Mouse (Mus musculus) bone marrow, adult 2 months (tissue): ENCODE measurements around the gene Epn2. TPM values are rescaled to one million over a fixed set of nuclear protein-coding genes. Genes with fewer than 3 reads are reported as not detected.
"Not testable (repeated sequence)": the region's sequence is repeated elsewhere in the genome, so short reads cannot be mapped to it uniquely, and the experiment has no call there.

ENCODE experiments used
- H3K27ac ChIP-seq: fragments of 200-500 bp; 2 replicates; pipeline ENCODE4 v1.5.1; 2012; ENCODE audit warnings: low read depth, mild to moderate bottlenecking, control low read depth, inconsistent platforms, low read length; ENCODE audit not compliant: control insufficient read depth, poor library complexity, insufficient read depth
- H3K4me1 ChIP-seq: fragments of 200-500 bp; 2 replicates; pipeline ENCODE4 v1.6.1; 2011; ENCODE audit warnings: low read length; ENCODE audit not compliant: control insufficient read depth, insufficient read depth
- H3K4me3 ChIP-seq: fragments of 200-500 bp; replicated peaks from 2 replicates; pipeline ENCODE3; 2011; ENCODE audit warnings: mild to moderate bottlenecking, low read depth, low read length, control low read depth; ENCODE audit not compliant: control insufficient read depth
- CTCF ChIP-seq: fragments of 200-500 bp; IDR thresholded peaks from 2 replicates; pipeline ENCODE4 v1.5.1; 2011; ENCODE audit warnings: low read length, control low read depth; ENCODE audit not compliant: control insufficient read depth, insufficient read depth
- POLR2A ChIP-seq: fragments of 200-500 bp; IDR thresholded peaks from 2 replicates; pipeline ENCODE4 v1.6.1; 2011; ENCODE audit warnings: low read depth, mild to moderate bottlenecking, control low read depth, low read length, borderline replicate concordance; ENCODE audit not compliant: control insufficient read depth
- WGBS: fragments of 180-500 bp; shearing (Covaris S2); methylation state at CpG from one replicate; pipeline ENCODE4 v1.1.7; 2018; 5-methylcytosine and 5-hydroxymethylcytosine counted together
- polyA plus RNA-seq: library from polyadenylated mRNA; stranded (reverse); fragments of >200 nt; gene quantifications from 2 replicates; pipeline ENCODE4 v1.2.4, GENCODE M21; 2011; ENCODE audit warnings: low replicate concordance; ENCODE audit not compliant: missing spikeins, insufficient read depth, insufficient read length

The Epn2 gene
- polyA plus RNA-seq, 1 experiment = 11.3 TPM

- H3K27ac ChIP-seq = no peak overlapping the region
- TF ChIP-seq CTCF = no peak
- TF ChIP-seq POLR2A = no peak
- no peaks in the 10 kb centered on the region for H3K4me1 ChIP-seq
- no peak overlapping the region for H3K4me3 ChIP-seq
- 44% methylated on average over 3 of the region's 3 CpGs for WGBS
These were observed 22.0 kb upstream of the Epn2 start for GRCm38 (mm10) chr11:61601465-61601864.

DNA sequence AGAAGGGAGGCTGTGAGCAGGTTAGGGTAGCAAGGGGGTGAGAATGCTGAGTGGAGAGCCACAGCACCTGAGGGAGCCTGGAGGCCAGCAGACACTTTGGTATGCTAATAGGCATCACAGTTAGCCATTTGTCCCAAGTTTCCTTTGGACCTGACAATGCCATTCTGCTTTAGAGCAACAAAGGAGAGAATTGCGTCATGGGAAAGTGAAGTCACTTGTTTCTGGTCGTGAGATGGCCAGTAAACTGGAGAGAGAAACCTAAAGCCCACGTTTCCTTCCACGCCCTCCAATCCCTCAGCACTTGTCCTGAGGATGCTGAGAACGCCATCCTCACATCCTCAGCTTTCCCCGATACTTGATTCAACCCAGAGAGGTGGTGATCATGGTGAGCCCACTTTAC lies 18.9 kb upstream of the Epn2 start:
- Histone ChIP-seq H3K4me3 (no peak overlapping the region), H3K4me1 (no peaks in the 10 kb centered on the region), H3K27ac (no peak overlapping the region)
- 32% methylated on average over 6 of the region's 6 CpGs for WGBS
- TF ChIP-seq POLR2A = no peak
- TF ChIP-seq CTCF = no peak

GRCm38 (mm10) chr11:61597471-61597870 lies 18.0 kb upstream of the Epn2 start:
- Histone ChIP-seq H3K27ac (no peak overlapping the region), H3K4me1 (no peaks in the 10 kb centered on the region), H3K4me3 (no peak overlapping the region)
- no peak for TF ChIP-seq CTCF
- no peak for TF ChIP-seq POLR2A
- WGBS = 46% methylated on average over 2 of the region's 2 CpGs

DNA sequence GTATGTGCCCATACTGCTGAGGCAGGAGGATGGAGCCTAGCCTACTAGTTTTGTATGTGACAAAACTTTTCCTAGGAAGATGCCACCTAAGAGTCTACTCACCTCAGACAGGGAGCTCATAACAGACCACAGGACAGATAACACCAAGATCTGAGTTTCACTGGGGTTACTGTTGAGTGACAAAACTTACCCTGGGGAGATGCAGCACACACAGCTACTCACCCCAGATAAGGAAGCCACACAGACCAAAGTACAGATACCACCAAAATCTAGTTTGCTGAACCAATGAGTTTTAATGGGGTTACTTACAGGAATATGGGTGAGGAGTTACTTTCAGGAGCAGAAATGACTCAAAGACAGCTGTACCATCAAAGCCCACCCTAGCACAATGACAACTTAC lies 13.6 kb upstream of the Epn2 start:
- Histone ChIP-seq H3K4me3 (no peak overlapping the region), H3K27ac (no peak overlapping the region), H3K4me1 (no peaks in the 10 kb centered on the region)
- TF ChIP-seq POLR2A (no peak), CTCF (no peak)

- Histone ChIP-seq H3K4me1 (no peaks in the 10 kb centered on the region), H3K27ac (no peak overlapping the region), H3K4me3 (no peak overlapping the region)
- no peak for TF ChIP-seq POLR2A
- TF ChIP-seq CTCF = no peak
- 84% methylated on average over 3 of the region's 3 CpGs for WGBS
These were observed 12.6 kb upstream of the Epn2 start for GRCm38 (mm10) chr11:61592061-61592460.

DNA sequence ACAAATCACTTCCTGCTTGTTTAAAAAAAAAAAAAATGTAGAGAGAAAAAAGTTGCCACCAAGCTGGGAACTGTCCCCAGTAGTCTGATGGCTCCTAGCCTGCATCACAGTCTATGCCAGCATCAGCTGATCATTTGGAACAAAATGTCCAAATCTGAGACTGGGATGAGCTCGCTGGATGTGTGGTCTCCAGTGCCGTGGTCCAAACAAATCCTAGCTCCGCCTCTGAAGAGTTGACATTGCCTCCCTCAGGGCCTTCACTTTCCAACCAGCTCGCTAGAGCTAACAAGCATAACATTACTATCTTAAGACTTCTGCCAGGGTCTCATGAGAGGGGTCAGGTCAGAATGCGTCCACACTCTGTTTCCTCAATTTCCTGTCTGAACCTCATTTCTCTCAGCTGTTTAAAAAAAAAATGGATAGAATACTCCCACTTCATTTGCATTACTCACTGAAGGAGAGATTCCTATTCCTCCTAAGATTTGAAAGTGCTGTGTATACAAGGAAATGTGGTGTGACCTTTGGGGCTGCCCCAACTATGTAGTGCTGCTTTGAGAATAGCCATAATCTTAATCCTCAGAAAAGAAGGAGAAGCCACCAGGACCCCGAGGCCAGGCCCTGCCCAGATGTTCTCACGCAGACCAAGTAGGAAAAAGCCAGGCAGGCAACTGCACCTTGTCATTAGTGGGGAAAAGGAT lies 11.2 kb upstream of the Epn2 start:
- no peak for TF ChIP-seq CTCF
- no peak for TF ChIP-seq POLR2A
- Histone ChIP-seq H3K4me1 (no peaks in the 10 kb centered on the region), H3K27ac (no peak overlapping the region), H3K4me3 (no peak overlapping the region)
- whole genome bisulfite sequencing = 42% methylated on average over 7 of the region's 7 CpGs

DNA sequence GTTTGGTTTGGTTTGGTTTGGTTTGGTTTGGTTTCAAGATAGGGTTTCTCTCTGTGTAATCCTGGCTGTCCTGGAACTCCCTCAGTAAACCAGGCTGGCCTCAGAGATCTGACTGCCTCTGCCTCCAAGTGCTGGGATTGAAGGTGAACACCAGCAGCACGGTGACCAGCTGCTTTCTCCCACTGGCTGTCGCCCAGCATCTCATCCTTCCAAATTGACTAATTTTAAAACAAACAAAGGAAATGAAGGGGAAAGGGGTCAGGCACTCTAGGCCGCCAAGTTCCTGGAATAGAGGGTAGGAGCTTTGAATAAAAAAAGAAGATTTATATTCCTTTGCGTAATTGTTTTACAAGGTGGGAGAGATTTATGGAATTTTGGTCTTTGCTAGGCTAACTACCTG lies 5.9 kb upstream of the Epn2 start:
- no peaks in the 10 kb centered on the region for H3K4me1 ChIP-seq
- H3K27ac ChIP-seq = no peak overlapping the region
- H3K4me3 ChIP-seq = no peak overlapping the region
- TF ChIP-seq CTCF = no peak
- TF ChIP-seq POLR2A = no peak
- 50% methylated on average over 4 of the region's 4 CpGs for WGBS

GRCm38 (mm10) chr11:61584830-61585229 lies 5.3 kb upstream of the Epn2 start:
- 63% methylated on average over 4 of the region's 4 CpGs for WGBS
- Histone ChIP-seq H3K27ac (no peak overlapping the region), H3K4me3 (no peak overlapping the region), H3K4me1 (no peaks in the 10 kb centered on the region)
- no peak for TF ChIP-seq POLR2A

- 79% methylated on average over 6 of the region's 6 CpGs for WGBS
- TF ChIP-seq CTCF (no peak), POLR2A (no peak)
- Histone ChIP-seq H3K4me1 (no peaks in the 10 kb centered on the region), H3K27ac (no peak overlapping the region), H3K4me3 (no peak overlapping the region)
These were observed 4.6 kb upstream of the Epn2 start for GRCm38 (mm10) chr11:61584096-61584495.

GRCm38 (mm10) chr11:61582808-61583207 lies 3.3 kb upstream of the Epn2 start:
- 64% methylated on average over 4 of the region's 5 CpGs for WGBS
- H3K4me1 ChIP-seq, H3K27ac ChIP-seq, H3K4me3 ChIP-seq: not testable (repeated sequence)
